Mouse (Mus musculus) kidney, adult 8-10 months (tissue): Measurements from ENCODE around the gene Klhl31.
A peak's percentile ranks its signal among the peaks of the same experiment; 100 is the strongest.

Experiments
- DNase-seq, 2 experiments: peaks; one replicate each; pipeline ENCODE4 v3.0.0; 2022

Klhl31 gene

DNA sequence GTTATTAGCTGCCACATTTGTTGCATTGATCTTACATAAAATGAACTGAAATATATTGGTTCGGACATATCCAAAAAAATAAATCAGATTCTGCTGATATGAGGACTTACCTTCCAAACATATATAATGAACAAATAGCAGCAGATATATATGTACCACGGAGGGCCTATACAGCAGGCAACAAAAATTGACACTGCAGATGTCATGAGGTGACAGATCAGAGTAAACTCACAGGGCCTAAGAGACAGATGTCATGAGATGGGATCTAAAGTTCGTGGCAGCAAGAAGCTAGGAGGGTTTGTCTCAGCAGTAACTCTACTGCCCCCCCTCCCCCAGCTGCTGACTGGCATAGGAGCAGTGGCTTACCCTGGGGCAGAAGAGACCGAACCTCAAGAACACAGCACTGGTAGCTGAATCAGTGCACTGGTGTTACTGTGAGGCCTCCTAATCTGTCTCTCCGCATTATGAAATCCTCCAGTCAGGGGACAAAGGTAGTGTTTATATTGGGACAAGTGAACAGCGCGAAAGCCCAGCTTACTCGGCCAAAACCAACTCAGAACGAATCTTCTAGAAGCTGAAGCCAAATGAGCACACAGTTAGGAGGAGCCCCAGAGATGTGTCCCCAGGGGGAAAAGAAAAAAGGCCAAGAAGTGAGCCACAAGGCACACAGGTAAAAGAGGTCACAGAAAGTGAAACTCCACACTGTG lies 71.3 kb downstream of the Klhl31 start:
- DNase-seq: peak in 1 of 2 experiments; percentile 32

DNA sequence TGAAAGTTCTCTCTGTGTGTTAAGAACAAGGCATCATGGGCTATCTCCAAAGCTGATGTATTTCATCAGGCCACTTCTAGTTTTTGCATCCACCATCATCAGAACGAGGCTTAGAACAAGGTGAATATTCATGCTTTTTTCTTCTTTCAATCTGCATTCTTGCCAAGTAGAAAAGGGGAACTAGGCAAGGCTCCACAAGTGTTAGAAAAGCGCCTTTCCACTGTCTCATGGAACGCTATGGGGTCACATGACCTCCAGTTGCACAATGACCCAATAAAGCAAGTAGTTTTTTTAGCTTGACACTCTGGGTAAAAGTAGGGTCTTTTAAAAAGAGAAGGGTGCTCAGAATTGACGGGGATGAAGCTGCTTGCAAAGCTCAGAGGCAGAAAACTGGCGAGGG lies 72.7 kb downstream of the Klhl31 start:
- DNase-seq: no peak
